Mouse (Mus musculus): Measurements from ENCODE around the gene Faap24. TPM values are rescaled to one million over a fixed set of nuclear protein-coding genes. Genes with fewer than 3 reads are reported as not detected.

Gene Faap24
- polyA plus RNA-seq, 1 experiment from 2014 or later: 15.4 TPM

GRCm38 (mm10) chr7:35415226-35415625, 18.6 kb upstream of the Faap24 start:
- Histone ChIP-seq H3K4me3 (replicated peaks; ENCODE audit: low read depth, low read length) (no peak overlapping the region), H3K27me3 (ENCODE audit: insufficient read depth, low read length) (no peaks in the 10 kb centered on the region), H3K36me3 (ENCODE audit: insufficient read depth, low read length) (peaks cover 29% of the 10 kb centered on the region; the same call in 1 of the 2 replicates), H3K9me3 (replicated peaks; ENCODE audit: low read length) (no peaks in the 10 kb centered on the region), H3K4me1 (replicated peaks; ENCODE audit: insufficient read depth, low read length) (no peaks in the 10 kb centered on the region), H3K9ac (ENCODE audit: low read depth, low read length) (no peak overlapping the region), H3K27ac (peak overlapping the region; percentile 68), H3K4me2 (ENCODE audit: low read length) (no peak overlapping the region)
- DNase-seq (ENCODE audit: low spot score) (no peak), ATAC-seq (replicated peaks; ENCODE audit: low FRiP score, low read depth) (no peak; the same call in 1 of the 2 replicates)
- WGBS: 68% methylated on average over 5 of the region's 5 CpGs
- TF ChIP-seq CTCF (IDR thresholded peaks at IDR 0.05; ENCODE audit: low read depth): no peak

DNA sequence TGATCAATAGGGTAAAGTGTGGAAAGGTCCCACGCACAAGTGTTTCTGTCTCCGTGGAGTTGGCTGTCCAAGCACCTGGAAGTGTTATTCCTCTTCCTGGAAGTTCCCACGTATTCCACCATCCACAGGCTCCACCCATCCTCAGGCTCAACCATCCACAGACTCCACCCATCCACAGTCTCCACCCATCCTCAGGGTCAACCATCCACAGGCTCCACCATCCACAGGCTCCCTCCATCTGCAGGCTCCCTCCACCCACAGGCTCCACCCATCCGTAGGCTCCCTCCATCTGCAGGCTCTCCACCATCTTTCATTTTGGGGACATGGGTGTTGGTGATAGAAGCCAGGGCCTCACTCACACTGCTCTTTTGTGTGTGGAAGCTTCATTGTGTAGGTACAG, 4.5 kb upstream of the Faap24 start:
- TF ChIP-seq CTCF (IDR thresholded peaks at IDR 0.05; ENCODE audit: low read depth): no peak
- Histone ChIP-seq H3K9ac (ENCODE audit: low read depth, low read length) (no peak overlapping the region), H3K9me3 (replicated peaks; ENCODE audit: low read length) (no peaks in the 10 kb centered on the region), H3K4me1 (replicated peaks; ENCODE audit: insufficient read depth, low read length) (peaks cover 9% of the 10 kb centered on the region), H3K4me3 (replicated peaks; ENCODE audit: low read depth, low read length) (no peak overlapping the region), H3K4me2 (ENCODE audit: low read length) (no peak overlapping the region), H3K36me3 (ENCODE audit: insufficient read depth, low read length) (peaks cover 32% of the 10 kb centered on the region), H3K27me3 (ENCODE audit: insufficient read depth, low read length) (no peaks in the 10 kb centered on the region), H3K27ac (no peak overlapping the region)
- WGBS: 78% methylated on average over 4 of the region's 4 CpGs
- DNase-seq (ENCODE audit: low spot score) (no peak), ATAC-seq (replicated peaks; ENCODE audit: low FRiP score, low read depth) (no peak)

DNA sequence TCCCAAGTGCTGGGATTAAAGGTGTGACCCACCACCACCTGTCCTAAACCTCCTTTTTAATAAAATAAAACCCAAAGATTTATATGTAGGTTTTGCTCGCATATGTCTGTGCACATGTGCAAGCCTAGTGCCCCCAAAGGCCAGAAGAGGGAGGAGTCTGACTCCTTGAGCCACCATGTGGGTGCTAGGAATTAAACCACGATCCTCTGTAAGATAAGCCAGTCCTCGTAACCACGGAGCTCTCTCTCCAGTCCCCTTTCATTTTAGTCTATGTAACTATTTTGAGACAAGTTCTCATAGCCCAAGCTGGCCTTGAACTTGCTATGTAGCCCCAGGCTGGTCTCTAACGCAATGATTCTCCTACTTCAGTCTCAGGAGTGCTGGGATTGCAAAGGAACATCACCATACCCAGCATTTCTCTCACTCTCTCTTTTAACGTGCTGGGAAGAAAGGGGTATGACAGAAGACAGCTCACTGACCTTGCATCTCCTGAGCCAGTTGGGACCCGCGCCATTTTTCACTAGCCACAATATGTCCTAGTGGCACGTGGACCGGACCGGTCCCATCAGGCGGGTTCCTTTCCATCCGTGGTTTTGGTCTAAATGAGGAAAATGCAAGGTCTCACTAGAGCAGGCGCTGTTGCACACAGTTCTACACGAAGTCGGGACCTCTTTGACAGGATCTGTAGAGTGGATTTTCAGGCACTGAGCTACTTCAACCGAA, 741 bp downstream of the Faap24 start:
- Histone ChIP-seq H3K27ac (no peak overlapping the region), H3K4me3 (replicated peaks; ENCODE audit: low read depth, low read length) (peak overlapping the region; percentile 64), H3K9me3 (replicated peaks; ENCODE audit: low read length) (no peaks in the 10 kb centered on the region), H3K4me2 (ENCODE audit: low read length) (peak overlapping the region; percentile 51), H3K36me3 (ENCODE audit: insufficient read depth, low read length) (peaks cover 15% of the 10 kb centered on the region), H3K27me3 (ENCODE audit: insufficient read depth, low read length) (no peaks in the 10 kb centered on the region), H3K9ac (ENCODE audit: low read depth, low read length) (peak overlapping the region; percentile 51; the same call in 1 of the 2 replicates), H3K4me1 (replicated peaks; ENCODE audit: insufficient read depth, low read length) (peaks cover 9% of the 10 kb centered on the region)
- TF ChIP-seq CTCF (IDR thresholded peaks at IDR 0.05; ENCODE audit: low read depth): 0 out of 2 replicates have a peak, but pooled peaks have one; percentile 1
- 12% methylated on average over 17 of the region's 17 CpGs for WGBS
- ATAC-seq (replicated peaks; ENCODE audit: low FRiP score, low read depth): no peak; the same call in 1 of the 2 replicates
- no peak for DNase-seq (ENCODE audit: low spot score)

- DNase-seq (ENCODE audit: low spot score): peak; percentile 58
- peak; percentile 65 for TF ChIP-seq CTCF (IDR thresholded peaks at IDR 0.05; ENCODE audit: low read depth)
- Histone ChIP-seq H3K4me3 (replicated peaks; ENCODE audit: low read depth, low read length) (no peak overlapping the region), H3K27me3 (ENCODE audit: insufficient read depth, low read length) (no peaks in the 10 kb centered on the region), H3K9me3 (replicated peaks; ENCODE audit: low read length) (no peaks in the 10 kb centered on the region), H3K36me3 (ENCODE audit: insufficient read depth, low read length) (peaks cover 7% of the 10 kb centered on the region; the same call in 1 of the 2 replicates), H3K9ac (ENCODE audit: low read depth, low read length) (no peak overlapping the region), H3K27ac (no peak overlapping the region), H3K4me2 (ENCODE audit: low read length) (no peak overlapping the region), H3K4me1 (replicated peaks; ENCODE audit: insufficient read depth, low read length) (peaks cover 14% of the 10 kb centered on the region)
- WGBS: 63% methylated on average over 5 of the region's 5 CpGs
- no peak for ATAC-seq (replicated peaks; ENCODE audit: low FRiP score, low read depth)
Observed at GRCm38 (mm10) chr7:35392935-35393334, 3.7 kb downstream of the Faap24 start.

DNA sequence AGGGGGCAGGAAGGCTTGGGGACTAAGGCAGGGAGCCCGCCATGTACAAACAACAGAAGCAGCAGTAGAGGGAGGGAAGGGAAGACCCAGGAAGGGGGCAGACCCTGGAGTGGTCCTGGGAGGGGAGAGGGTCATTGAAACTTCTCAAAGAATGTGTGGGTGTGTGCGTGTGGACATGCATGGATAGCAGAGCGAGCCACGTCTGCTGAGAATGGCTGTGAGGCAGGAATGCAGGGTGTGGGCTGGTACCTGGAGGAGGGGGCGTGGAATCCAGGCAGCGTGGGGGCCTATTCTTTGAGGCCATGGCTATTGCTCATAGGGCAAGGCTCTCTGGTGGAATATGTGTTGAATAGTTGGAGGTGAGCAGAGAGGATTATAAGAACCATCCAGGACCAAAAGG, 7.9 kb downstream of the Faap24 start:
- peak overlapping the region; percentile 58 for H3K27ac ChIP-seq
- no peak overlapping the region for H3K4me2 ChIP-seq (ENCODE audit: low read length)
- H3K9me3 ChIP-seq (replicated peaks; ENCODE audit: low read length): no peaks in the 10 kb centered on the region
- H3K9ac ChIP-seq (ENCODE audit: low read depth, low read length): no peak overlapping the region
- no peak overlapping the region for H3K4me3 ChIP-seq (replicated peaks; ENCODE audit: low read depth, low read length)
- 23% methylated on average over 6 of the region's 6 CpGs for WGBS
- peaks cover 7% of the 10 kb centered on the region; the same call in 1 of the 2 replicates for H3K4me1 ChIP-seq (replicated peaks; ENCODE audit: insufficient read depth, low read length)
- DNase-seq (ENCODE audit: low spot score): peak; percentile 85
- H3K27me3 ChIP-seq (ENCODE audit: insufficient read depth, low read length): no peaks in the 10 kb centered on the region
- TF ChIP-seq CTCF (IDR thresholded peaks at IDR 0.05; ENCODE audit: low read depth): no peak
- ATAC-seq (replicated peaks; ENCODE audit: low FRiP score, low read depth): peak; percentile 78
- peaks cover 15% of the 10 kb centered on the region; the same call in 1 of the 2 replicates for H3K36me3 ChIP-seq (ENCODE audit: insufficient read depth, low read length)

- peak; percentile 21; the same call in 1 of the 2 replicates for ATAC-seq (replicated peaks; ENCODE audit: low FRiP score, low read depth)
Observed at GRCm38 (mm10) chr7:35386525-35386952, 10.1 kb downstream of the Faap24 start.

More at GRCm38 (mm10) chr7:35386525-35386952, 10.1 kb downstream of the Faap24 start:
- 0 out of 2 replicates have a peak, but pooled peaks cover 10% of the 10 kb centered on the region for H3K36me3 ChIP-seq (ENCODE audit: insufficient read depth, low read length)
- no peak overlapping the region for H3K4me2 ChIP-seq (ENCODE audit: low read length)
- peaks cover 7% of the 10 kb centered on the region; the same call in 1 of the 2 replicates for H3K4me1 ChIP-seq (replicated peaks; ENCODE audit: insufficient read depth, low read length)
- H3K4me3 ChIP-seq (replicated peaks; ENCODE audit: low read depth, low read length): no peak overlapping the region
- no peaks in the 10 kb centered on the region for H3K9me3 ChIP-seq (replicated peaks; ENCODE audit: low read length)
- DNase-seq (ENCODE audit: low spot score): peak; percentile 57
- peak overlapping the region; percentile 67 for H3K27ac ChIP-seq
- no peak overlapping the region for H3K9ac ChIP-seq (ENCODE audit: low read depth, low read length)
- no peaks in the 10 kb centered on the region for H3K27me3 ChIP-seq (ENCODE audit: insufficient read depth, low read length)
- 55% methylated on average over 6 of the region's 6 CpGs for WGBS
- peak; percentile 66 for TF ChIP-seq CTCF (IDR thresholded peaks at IDR 0.05; ENCODE audit: low read depth)

Data from kidney, postnatal 0 days (tissue).